Mouse (Mus musculus): ENCODE measurements around the gene 0610012G03Rik. TPM values are rescaled to one million over a fixed set of nuclear protein-coding genes. Genes with fewer than 3 reads are reported as not detected.

The 0610012G03Rik gene
- polyA plus RNA-seq, 1 experiment from 2014 or later: 82.8 TPM

DNA sequence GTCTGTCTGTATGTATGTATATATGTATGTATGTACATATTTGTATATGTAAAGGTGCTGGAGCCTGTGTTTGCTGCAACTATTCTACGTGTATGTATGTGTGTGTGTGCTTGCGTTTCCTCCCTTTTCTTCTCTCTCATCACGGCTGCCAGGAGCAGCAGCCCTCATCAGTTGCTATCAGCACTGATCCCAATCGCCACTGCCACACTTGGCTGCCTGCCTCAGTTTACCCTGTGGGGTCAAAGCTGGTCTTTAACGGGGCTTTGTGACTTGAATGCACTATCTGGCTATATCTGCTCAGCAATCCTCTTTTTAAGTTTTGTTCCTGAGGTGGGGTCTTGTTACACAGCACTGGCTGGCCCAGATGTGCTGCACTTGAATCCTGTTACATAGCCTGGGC lies 20.9 kb downstream of the 0610012G03Rik start:
- Histone ChIP-seq H3K36me3 (ENCODE audit: insufficient read depth, low read length) (no peaks in the 10 kb centered on the region), H3K9ac (replicated peaks; ENCODE audit: low read depth) (no peak overlapping the region), H3K4me1 (ENCODE audit: insufficient read depth, low read depth, low read length) (no peaks in the 10 kb centered on the region), H3K9me3 (ENCODE audit: low read length) (no peaks in the 10 kb centered on the region), H3K27me3 (replicated peaks; ENCODE audit: insufficient read depth, low read length) (no peaks in the 10 kb centered on the region), H3K4me3 (ENCODE audit: low read depth, low read length) (no peak overlapping the region), H3K4me2 (replicated peaks; ENCODE audit: low read depth, low read length) (no peak overlapping the region), H3K27ac (ENCODE audit: low read length) (no peak overlapping the region)
- no peak for ATAC-seq
- 78% methylated on average over 5 of the region's 5 CpGs for WGBS
- DNase-seq (ENCODE audit: low spot score): no peak
- TF ChIP-seq EP300 (IDR thresholded peaks at IDR 0.05) (no peak), CTCF (IDR thresholded peaks at IDR 0.05) (no peak)

DNA sequence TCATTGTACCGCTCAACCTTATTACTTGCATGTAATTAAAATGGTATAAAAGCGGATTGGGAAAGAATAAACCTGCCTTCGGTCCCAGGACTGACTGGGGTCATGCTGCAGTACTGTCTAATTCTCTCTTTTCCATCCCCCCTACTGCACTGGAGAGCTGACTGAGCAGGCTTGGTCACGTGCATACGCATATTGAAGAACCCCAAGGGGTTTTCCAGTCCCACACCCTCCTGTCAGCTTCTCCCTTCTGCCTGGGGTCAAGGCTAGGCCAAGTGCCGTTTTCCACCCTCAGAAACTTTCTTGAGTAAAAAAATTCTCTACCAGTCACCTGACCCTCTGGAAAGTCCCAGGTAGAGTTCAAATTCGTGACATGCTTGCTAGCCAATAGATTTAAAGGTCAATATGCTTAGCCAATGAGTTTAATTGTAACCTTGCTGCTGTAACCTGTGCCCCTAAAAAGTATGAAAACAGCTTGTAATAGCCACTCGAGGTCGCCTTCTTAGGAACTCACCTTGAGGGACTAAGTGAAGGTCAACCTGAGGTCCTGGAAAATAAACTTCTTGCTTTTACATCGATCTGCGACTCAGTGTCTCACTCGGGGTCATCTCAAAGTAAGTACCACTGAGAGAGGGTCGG lies 21.6 kb downstream of the 0610012G03Rik start:
- no peaks in the 10 kb centered on the region for H3K4me1 ChIP-seq (ENCODE audit: insufficient read depth, low read depth, low read length)
- no peak overlapping the region for H3K4me3 ChIP-seq (ENCODE audit: low read depth, low read length)
- H3K9me3 ChIP-seq (ENCODE audit: low read length): no peaks in the 10 kb centered on the region
- no peak for TF ChIP-seq EP300 (IDR thresholded peaks at IDR 0.05)
- TF ChIP-seq CTCF (IDR thresholded peaks at IDR 0.05): no peak
- no peak for ATAC-seq
- no peak overlapping the region for H3K27ac ChIP-seq (ENCODE audit: low read length)
- no peak overlapping the region for H3K4me2 ChIP-seq (replicated peaks; ENCODE audit: low read depth, low read length)
- no peaks in the 10 kb centered on the region for H3K36me3 ChIP-seq (ENCODE audit: insufficient read depth, low read length)
- no peaks in the 10 kb centered on the region for H3K27me3 ChIP-seq (replicated peaks; ENCODE audit: insufficient read depth, low read length)
- WGBS: 71% methylated on average over 13 of the region's 13 CpGs
- H3K9ac ChIP-seq (replicated peaks; ENCODE audit: low read depth): no peak overlapping the region
- DNase-seq (ENCODE audit: low spot score): no peak

DNA sequence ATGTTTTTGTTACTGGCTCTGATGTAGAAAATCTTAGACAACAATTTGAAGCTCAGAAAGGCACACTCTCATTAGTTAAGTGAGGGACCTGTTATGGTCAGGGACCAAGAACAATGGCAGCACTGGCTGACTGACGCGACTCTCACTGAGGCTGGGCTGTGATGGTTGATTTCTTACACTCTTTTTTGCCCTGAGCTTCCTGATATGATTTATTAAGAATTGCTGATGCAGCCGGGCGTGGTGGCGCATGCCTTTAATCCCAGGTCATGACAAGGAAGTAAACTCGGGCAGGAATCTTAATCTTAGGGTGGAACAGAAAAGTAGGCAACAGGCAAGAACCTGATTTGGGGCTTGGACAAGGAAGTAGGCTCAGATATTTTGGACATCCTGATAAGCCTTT lies 22.2 kb downstream of the 0610012G03Rik start:
- DNase-seq (ENCODE audit: low spot score) (no peak), ATAC-seq (no peak)
- H3K4me1 ChIP-seq (ENCODE audit: insufficient read depth, low read depth, low read length): no peaks in the 10 kb centered on the region
- no peak overlapping the region for H3K27ac ChIP-seq (ENCODE audit: low read length)
- H3K9me3 ChIP-seq (ENCODE audit: low read length): no peaks in the 10 kb centered on the region
- no peak overlapping the region for H3K4me3 ChIP-seq (ENCODE audit: low read depth, low read length)
- no peaks in the 10 kb centered on the region for H3K27me3 ChIP-seq (replicated peaks; ENCODE audit: insufficient read depth, low read length)
- H3K4me2 ChIP-seq (replicated peaks; ENCODE audit: low read depth, low read length): no peak overlapping the region
- H3K36me3 ChIP-seq (ENCODE audit: insufficient read depth, low read length): no peaks in the 10 kb centered on the region
- H3K9ac ChIP-seq (replicated peaks; ENCODE audit: low read depth): no peak overlapping the region
- 74% methylated on average over 6 of the region's 6 CpGs for WGBS
- no peak for TF ChIP-seq CTCF (IDR thresholded peaks at IDR 0.05)
- TF ChIP-seq EP300 (IDR thresholded peaks at IDR 0.05): no peak

DNA sequence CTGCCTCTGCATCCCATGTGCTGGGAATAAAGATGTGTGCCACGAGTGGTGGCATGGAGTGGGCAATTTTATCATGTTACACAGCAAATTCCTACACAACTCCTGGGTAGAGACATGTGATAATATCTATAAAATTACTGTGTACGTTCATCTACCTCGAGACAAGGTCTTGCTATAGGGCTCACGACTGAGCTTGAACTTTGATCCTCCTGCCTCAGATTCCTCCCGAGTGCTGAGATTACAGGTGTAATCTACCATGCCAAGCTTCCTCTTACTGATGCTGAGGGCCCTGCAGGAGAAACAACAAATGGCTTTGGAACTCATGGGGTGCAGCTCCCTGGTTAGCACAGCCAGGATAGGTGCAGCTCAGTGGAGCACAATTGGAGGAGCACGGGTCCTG lies 23.9 kb downstream of the 0610012G03Rik start:
- Histone ChIP-seq H3K4me2 (replicated peaks; ENCODE audit: low read depth, low read length) (no peak overlapping the region), H3K9me3 (ENCODE audit: low read length) (no peaks in the 10 kb centered on the region), H3K27me3 (replicated peaks; ENCODE audit: insufficient read depth, low read length) (no peaks in the 10 kb centered on the region), H3K36me3 (ENCODE audit: insufficient read depth, low read length) (no peaks in the 10 kb centered on the region), H3K27ac (ENCODE audit: low read length) (no peak overlapping the region), H3K4me1 (ENCODE audit: insufficient read depth, low read depth, low read length) (no peaks in the 10 kb centered on the region), H3K4me3 (ENCODE audit: low read depth, low read length) (no peak overlapping the region), H3K9ac (replicated peaks; ENCODE audit: low read depth) (no peak overlapping the region)
- ATAC-seq (no peak), DNase-seq (ENCODE audit: low spot score) (no peak)
- TF ChIP-seq EP300 (IDR thresholded peaks at IDR 0.05) (no peak), CTCF (IDR thresholded peaks at IDR 0.05) (no peak)
- 75% methylated on average over 6 of the region's 6 CpGs for WGBS

DNA sequence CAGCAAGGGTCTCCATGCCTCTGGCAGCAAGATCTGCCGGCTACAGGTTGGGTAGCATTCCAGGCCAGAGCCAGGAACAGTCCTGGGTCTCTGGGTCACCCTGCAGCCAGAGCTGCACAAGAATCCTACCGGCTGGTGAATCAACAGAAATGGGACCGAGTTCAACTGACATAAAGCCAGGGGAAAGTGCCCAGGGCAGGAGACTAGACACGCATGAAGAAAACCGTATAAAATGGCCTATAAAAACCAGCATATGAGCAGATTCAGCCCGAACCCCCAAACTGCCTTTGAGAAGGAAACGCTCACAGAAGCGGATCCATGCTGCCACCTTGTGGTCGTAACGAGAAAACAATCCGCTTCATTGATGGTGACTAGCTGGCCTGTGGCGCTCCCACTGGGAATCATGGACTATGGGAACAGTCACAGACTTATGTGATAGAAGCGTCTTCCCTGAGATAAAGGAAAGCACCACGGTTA lies 30.0 kb downstream of the 0610012G03Rik start:
- H3K4me1 ChIP-seq (ENCODE audit: insufficient read depth, low read depth, low read length): no peaks in the 10 kb centered on the region
- H3K9me3 ChIP-seq (ENCODE audit: low read length): no peaks in the 10 kb centered on the region
- ATAC-seq (peak; percentile 64), DNase-seq (ENCODE audit: low spot score) (peak; percentile 83)
- no peaks in the 10 kb centered on the region for H3K27me3 ChIP-seq (replicated peaks; ENCODE audit: insufficient read depth, low read length)
- H3K4me2 ChIP-seq (replicated peaks; ENCODE audit: low read depth, low read length): peak overlapping the region; percentile 37; the same call in 1 of the 2 replicates
- WGBS: 5% methylated on average over 14 of the region's 14 CpGs
- no peak overlapping the region for H3K27ac ChIP-seq (ENCODE audit: low read length)
- H3K4me3 ChIP-seq (ENCODE audit: low read depth, low read length): no peak overlapping the region
- TF ChIP-seq CTCF (IDR thresholded peaks at IDR 0.05): peak; percentile 94
- TF ChIP-seq EP300 (IDR thresholded peaks at IDR 0.05): no peak
- H3K36me3 ChIP-seq (ENCODE audit: insufficient read depth, low read length): no peaks in the 10 kb centered on the region
- H3K9ac ChIP-seq (replicated peaks; ENCODE audit: low read depth): no peak overlapping the region

DNA sequence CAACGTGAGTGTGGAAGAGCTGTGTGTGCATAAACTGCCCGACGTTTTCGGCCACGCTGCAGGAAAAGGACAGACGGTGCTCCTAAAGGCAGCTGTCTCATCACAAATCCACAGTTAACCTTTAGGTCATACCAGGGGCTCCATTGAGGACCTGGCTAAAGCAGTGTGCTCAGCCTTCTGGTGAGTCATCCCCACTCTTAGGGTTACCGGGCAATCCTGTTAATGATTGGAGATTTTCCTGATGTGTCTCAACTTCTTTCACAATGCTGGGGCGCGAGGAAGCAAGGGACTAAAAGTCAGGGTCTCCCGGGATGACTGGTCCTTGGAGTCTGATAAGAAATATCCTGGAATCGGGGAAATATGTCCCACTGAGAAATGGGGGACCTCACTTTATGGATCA lies 30.5 kb downstream of the 0610012G03Rik start:
- Histone ChIP-seq H3K9ac (replicated peaks; ENCODE audit: low read depth) (no peak overlapping the region), H3K4me2 (replicated peaks; ENCODE audit: low read depth, low read length) (no peak overlapping the region), H3K9me3 (ENCODE audit: low read length) (no peaks in the 10 kb centered on the region), H3K4me1 (ENCODE audit: insufficient read depth, low read depth, low read length) (no peaks in the 10 kb centered on the region), H3K27me3 (replicated peaks; ENCODE audit: insufficient read depth, low read length) (no peaks in the 10 kb centered on the region), H3K27ac (ENCODE audit: low read length) (no peak overlapping the region), H3K36me3 (ENCODE audit: insufficient read depth, low read length) (no peaks in the 10 kb centered on the region), H3K4me3 (ENCODE audit: low read depth, low read length) (no peak overlapping the region)
- no peak for TF ChIP-seq EP300 (IDR thresholded peaks at IDR 0.05)
- no peak for TF ChIP-seq CTCF (IDR thresholded peaks at IDR 0.05)
- DNase-seq (ENCODE audit: low spot score) (peak; percentile 45), ATAC-seq (peak; percentile 53; the same call in 1 of the 2 replicates)
- WGBS: 33% methylated on average over 11 of the region's 11 CpGs

Data from lung, postnatal 0 days (tissue).